Mouse (Mus musculus) heart, postnatal 4 days (tissue): ENCODE results near the gene Lrp5. TPM values are rescaled to one million over a fixed set of nuclear protein-coding genes. Genes with fewer than 3 reads are reported as not detected.
"Not testable (repeated sequence)": the region's sequence is repeated elsewhere in the genome, so short reads cannot be mapped to it uniquely, and the experiment has no call there.

Experiments used
- DNase-seq: peaks from one replicate; pipeline ENCODE4 v3.0.0; 2021
- total RNA-seq, 2 experiments: library from RNA; stranded (reverse); gene quantifications; 2 replicates each; pipeline ENCODE4 v1.2.3; 2021

The Lrp5 gene
- total RNA-seq, 2 experiments from 2014 or later, result 43.1 to 46.0 TPM

DNA sequence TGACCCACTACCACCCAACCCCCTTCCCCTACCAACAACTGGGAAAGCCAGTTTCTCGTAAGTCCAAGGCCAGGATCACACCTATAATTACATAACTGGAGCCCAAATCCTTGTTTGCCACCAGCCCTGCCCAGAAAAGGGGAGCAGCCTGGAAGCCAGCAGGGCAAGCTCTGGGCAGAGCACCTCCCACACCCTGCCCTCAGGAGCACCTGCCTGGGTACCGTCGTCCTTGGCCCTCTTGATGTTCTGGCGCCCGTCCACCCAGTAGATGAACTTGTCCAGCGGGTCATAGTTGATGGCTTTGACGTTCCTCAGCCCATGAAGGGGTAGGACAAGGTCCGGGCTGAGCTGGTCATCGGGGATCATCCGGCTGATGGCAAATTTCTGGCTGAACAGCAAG, 76.5 kb downstream of the Lrp5 start:
- DNase-seq, result no peak

DNA sequence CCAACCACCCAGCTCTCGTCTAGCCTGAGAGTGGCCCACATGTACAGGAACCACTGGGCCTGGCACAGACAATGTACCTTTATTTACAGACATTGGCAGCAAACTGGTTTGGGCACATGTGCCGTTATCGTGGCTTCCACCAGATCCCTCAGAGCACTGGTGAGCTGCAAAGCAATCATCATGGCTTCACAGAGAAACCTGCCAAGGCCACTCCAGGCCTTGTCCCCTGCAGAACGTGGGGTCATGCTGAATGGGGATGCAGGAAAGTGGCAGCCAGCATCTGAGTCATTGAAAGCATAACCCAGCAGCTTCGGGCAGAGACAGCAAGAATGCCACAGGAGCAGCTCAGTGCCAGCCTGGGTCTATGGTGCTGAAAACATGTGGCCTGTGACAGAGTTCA, 92.0 kb downstream of the Lrp5 start:
- no peak for DNase-seq

DNA sequence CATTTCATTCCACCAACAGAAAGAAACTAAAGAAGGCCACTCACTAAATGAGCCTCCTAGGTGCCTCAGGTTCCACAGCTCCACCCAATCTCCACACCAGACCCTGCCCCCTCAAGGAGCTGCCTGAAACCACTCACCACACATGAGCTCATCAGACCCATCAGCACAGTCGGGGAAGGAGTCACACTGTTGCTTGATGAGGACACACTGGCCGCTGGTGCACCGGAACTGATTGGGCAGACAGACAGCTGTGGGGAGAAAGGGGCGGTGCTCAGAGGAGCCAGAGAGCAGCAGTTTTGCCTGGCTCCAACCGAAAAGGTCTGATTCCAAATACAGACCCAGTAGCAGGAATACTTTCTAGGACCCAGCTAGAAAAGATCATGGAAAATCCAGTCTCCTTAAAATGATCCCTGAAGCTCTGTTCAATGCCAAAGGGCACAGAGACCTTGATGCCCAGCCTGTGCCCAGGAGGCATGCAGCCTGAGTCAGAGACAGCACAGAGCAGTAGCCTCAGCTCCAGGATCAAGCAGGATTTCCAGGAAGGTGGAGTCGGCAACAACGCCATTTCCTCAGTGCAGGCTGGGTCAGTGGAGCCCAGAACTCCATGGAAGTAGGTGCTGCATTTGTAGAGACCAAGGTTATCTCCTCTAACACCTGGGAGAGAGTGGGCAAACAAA, 92.8 kb downstream of the Lrp5 start:
- DNase-seq, result no peak

DNA sequence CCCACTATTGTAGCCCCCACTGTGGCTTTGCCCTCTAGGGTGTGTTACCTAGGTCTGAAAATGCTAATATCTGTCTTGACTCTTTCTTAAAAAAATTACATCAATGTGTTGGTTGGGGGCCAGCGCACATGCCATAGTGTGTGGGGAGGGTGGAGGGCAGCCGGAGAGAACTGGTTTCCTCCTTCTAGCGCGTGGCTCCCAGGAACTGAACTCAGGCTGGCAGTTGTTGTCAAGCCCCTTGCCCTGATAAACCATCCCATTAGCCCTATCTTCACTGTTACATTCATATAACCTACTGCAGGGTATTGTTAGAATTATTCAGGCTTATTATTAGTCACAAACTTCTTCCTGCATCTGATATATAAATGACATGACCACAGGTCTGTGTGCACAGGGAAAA, 96.4 kb downstream of the Lrp5 start:
- DNase-seq, result no peak

DNA sequence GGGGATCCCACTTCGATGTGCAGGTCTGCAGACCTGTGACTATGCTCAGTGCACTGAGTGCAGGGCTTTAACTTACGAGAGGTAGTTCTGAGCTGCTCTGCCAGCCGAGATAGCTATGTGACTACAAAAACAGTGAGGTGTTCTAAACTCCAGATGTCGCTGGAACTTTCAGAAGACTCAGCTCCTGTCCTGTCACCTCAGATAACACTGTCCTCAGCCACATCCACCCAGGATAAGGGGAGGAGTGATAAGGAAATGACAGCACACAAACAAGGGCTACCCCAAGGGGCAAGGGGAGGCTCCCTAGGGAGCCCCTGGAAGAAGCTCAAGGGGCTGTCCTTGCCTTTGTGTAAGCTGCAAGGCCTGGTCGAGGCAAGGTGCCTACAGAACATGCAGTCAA, 96.8 kb downstream of the Lrp5 start:
- DNase-seq, result no peak

DNA sequence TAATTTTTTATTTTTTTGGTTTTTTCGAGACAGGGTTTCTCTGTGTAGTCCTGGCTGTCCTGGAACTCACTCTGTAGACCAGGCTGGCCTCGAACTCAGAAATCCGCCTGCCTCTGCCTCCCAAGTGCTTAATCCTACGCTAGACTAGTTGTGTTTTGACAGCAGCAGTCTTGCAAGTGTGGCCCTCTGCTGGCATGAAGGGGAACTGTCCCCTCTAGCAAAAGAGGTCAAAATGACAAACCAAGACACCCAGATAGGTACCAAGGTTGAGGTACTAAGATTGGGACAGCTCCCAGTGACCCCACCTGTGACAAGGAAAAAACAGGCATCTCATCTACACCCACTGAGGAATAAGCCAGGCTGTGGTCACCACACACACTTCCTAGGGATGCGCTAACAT, 98.6 kb downstream of the Lrp5 start:
- DNase-seq, result not testable (repeated sequence)

DNA sequence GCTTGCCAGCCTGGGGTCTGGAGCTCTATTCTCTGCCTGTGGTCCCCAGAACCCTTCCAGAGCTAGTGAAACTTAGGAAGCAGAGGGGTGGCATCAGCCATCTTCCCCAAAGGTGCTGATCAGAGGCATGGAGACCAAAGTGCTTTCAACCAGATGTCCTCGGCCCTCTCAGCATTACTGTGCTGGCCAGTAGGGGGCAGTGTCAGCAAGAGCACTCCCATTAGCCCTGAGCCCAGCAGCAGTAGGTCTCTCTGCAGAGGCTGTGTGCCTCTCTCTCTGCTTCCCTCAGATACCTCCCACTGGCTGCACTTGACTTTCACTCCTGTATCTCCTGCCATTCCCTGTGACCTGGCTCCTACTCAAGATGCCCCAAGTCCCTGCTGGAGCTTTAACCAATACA, 99.8 kb downstream of the Lrp5 start:
- peak; percentile 68 for DNase-seq

DNA sequence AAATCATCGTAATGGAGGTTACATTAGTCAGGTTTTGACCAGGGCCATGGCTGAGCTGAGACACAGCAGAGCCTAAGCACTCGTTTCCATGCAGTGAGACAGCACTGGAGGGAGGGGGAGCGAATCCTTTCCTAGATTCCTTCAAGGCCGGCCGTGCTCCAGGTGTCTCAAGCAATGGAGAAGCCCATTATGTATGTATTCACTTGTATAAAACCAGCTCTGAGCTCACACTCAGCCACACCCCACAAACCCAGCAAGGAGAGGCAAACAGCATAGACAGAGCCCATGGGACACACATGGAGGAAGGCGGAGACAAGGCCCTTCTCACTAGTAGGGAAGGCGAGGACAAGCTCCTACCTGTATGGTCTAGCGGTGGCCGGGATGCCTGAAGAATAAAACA, 100.3 kb downstream of the Lrp5 start:
- no peak for DNase-seq

DNA sequence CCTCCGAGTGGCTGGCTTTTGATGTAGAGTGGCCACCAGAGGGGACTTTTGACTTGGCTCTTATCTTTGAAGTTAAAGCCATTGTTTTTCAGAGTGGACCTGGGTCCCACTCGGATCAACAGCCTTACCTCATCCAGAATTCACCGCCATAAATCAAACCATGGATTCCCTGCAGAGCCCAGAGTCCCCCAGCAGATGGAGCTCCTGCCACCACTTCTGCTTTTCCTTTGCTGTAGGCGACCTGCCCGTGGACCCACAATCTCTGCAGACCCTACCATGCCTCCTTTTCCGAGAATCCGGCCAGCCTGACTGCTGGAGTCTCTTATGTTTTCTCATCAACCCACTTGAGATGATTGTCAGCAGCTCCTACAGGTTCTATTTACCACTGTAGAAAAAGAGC, 105.0 kb downstream of the Lrp5 start:
- peak; percentile 70 for DNase-seq

DNA sequence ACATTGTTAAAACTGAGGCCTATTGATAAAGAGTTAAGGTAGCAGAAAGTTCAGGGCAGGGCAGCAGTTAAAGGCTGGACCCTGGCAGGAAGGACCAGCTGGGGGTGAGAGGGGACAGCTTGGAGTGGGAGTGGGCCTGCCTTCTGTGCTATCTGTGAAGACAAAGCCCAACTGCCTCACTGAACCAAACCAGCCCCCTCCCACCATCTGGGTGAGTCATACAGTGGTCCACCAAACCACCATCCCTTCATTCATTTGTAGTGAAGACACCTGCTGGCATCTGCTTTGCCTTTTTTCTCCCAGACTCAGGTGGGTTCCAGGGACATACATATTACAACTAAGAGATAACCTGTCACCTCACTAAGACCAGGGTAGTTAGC, 108.5 kb downstream of the Lrp5 start:
- no peak for DNase-seq

DNA sequence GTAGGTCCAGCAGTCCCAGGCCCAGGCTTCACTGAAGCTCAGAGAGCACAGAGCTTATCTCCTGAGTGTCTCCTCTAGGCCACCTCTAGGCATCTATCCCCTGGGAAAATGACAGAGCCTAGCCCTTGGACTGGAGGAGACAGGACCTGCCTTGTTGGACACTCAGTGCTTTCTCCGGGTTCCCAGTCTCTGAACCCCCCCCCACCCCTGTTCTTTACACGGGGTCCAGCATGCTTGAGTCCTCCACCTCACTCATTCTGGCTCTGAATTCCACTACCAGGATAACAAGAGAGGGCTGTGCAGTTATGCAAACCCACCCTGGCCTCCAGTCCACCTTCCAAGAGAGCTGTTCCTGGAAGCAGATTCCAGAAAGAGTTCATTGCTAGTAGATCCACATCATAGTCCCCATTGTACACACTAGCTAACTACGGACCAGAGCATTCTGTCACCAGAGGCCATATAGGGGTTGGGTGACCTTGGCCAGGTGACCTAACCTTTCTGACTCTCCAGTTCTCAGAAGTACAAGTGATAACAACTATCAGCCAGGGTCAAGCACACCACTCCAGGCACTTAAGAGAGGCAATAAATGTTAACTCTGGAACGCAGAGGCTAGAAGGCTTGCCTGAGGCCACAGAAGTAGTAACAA, 109.0 kb downstream of the Lrp5 start:
- no peak for DNase-seq

DNA sequence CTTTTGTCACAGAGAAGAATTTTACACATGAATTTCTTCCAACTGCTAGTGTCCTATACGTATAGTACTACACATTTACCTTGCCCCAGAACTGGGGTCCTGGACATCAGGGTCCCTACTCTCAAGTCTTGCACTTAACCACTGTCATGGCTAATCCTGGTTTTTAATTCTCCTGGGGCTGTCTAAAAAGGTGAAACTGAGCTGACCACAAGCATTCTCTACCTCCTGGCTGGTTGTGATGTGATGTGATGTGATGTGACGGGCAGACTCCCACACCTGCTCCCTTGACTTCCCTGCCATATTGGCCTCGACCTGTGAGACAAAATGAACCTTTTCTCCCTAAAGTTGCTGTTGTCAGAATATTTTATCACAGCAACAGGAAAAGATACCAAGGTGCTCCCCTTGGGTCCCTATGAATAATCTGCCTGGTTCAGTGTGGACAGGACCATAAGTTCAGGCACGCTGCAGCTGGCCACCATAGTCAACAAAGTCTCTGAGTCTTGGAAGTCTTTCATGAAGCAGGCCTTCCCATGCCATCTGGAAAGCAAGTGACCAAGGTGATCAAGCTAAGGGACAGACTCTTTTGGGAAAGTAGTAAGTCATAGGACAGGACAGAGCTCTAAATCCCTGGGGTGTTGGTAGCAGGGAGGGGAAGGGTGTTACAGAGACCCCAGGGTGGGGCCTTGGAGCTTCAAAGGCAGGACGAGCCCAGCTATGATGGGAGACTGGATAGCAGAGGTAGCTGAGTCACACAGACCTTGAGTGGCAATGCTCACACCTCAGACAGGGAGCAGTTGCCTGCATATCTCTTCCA, 109.7 kb downstream of the Lrp5 start:
- DNase-seq, result no peak

DNA sequence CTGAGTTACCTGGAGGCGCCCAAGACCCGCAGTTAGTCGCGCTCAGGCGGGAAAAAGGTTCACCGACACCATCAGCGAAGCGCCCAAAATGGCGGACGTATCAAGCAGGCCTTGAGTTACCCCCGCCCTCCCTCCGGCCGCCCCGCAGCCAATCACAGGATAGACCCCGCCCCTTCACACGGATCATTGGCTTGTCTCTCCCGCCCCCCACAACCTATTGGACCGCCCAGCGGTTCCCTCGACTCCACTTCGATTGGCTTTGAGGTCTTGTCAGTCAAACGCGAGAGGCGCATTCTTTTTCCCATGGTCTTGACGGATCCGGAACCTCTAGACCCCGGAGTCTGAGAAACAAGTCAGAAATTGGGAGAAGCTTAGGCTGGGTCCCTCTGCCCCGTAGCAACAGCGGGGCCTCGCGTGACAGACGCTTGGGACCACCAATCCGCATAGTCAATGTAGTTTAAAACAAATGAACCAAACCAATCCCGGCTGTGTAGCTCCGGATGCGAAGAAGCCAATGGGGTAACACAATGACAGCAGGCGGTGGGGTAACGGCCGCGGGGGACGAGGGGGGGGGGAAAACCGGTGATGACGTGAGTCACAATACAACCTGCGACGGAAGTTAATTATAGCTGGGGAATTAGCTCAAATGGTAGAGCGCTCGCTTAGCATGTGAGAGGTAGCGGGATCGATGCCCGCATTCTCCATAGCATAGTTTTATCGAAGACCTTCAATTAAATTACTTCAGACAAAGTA, 110.6 kb downstream of the Lrp5 start, which contains the start of gene Ppp6r3:
Gene Ppp6r3, minus strand, starts transcription at position 118 of the 753 bp plus-strand sequence.
- peak; percentile 98 for DNase-seq

DNA sequence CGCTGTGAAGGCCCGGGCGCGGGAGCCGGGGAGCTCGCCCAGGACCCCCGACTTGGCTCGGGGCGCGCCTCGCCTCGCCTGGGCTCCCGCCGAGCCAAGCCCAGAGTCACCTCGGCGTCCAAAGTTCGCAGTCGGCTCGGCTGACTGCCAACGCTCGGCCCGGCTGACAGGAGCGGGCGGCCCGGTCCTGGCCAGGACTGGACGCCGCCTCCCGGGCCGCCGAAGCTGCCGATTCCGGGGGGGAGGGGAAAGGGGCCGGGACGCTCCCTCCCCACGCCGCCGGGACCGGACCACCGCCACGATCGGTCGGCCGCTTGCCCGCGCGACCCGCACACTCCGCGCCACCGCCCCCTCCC, 111.1 kb downstream of the Lrp5 start:
- DNase-seq, result peak; percentile 86

DNA sequence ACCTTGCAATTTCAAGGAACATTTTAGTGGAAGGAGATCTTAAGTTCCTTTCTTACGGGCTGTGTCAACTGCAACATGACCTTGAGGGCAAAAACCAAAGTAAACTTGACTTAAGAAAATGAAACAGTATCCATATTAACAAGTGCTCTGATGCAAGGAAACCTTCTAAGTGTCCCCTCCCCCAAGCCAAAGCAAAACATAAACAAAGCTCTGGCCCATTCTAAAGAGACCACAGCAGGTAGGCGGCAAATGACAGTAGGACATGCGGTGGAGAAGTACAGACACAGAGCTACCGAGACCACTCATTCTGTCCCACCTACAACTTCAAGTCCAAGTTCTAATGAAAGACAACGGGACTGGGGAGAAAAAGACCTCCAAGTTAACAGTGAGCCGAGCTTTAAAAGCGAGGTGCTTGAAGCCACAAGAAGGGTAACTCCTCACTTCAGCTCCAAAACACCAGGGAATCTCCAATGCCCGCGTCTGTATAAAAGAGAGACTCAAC, 111.7 kb downstream of the Lrp5 start:
- no peak for DNase-seq

DNA sequence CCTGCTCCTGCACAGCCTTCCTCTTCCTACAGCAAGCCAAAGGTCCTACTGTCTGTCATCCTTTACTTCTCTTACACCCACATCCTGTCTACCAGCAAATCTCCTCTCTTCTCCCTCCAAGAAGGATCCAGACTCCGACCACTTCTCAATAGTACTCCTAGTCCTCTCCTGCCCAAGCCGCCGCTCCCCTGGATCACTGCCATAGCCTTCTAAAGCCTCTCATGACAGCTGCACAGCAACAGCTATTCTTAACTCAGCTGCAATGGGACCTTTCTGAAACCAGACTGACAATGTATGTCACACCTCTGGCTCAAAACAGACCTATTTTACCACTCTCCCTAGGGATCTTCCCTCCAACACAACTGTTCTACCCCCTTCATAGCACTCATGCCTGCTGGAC, 122.1 kb downstream of the Lrp5 start:
- peak; percentile 80 for DNase-seq

DNA sequence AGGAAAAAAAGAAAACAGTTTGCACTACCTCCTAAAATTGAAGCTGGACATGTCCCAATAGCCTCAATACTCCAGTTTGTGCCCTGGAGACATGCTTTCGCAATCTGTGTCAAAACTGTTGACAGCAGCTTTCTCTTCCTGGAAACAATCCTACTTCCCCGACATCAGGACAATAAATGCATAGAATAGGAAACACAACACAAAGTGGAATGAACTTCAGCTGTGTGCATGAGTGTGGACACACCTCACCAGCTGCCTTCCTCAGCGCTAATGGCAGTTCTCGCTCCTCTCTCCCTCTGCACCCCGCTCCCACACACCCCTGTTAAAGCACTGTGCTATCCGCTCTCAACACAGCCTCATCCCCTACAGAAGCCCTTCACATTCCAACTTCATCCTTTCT, 123.6 kb downstream of the Lrp5 start:
- no peak for DNase-seq

DNA sequence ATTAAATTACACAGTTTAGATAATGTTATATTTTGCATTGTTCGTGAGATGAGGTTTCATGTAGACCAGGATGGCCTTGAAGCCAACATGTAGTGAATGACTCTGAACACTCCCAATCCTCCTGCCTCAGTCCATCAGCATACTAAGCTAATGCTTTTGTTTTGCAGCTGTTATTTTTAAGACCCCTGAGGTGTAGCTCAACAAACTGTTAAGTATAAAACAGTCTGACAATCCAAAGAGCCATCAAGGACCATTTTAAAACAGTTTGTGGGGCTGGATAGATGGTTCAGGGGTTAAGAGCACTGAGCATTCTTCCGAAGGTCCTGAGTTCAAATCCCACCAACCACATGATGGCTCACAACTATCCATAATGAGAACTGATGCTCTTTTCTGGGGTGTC, 124.1 kb downstream of the Lrp5 start:
- DNase-seq, result no peak

DNA sequence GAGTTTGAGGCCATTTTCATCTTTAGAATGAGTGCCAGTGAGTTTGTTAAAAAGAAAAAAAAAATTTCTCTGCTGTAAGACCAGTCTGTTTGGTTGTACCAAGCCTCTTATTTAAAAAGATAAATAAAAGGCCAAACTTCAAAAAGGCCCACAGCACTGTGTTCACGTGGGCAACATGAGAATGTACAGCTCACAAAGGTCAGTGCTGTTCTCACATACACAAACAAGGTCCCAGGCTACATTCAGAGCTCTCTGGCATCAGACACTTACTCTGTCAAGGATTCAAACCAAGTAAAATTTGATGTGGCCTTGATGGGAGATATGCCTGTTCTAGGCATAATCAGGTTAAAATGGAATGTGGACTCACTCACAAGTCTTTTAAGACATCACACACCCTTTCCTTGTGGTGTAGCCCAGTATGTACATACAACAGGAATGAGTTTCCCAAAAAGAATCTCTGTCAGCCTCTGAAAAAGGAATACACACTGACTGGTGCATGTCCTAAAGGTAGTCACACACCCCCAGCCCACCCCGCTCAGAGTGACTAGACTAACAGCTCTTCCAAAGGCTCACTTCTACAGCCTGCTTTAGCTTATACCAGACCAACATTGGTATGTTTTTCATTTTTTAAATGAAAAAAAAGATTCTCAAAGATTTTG, 130.1 kb downstream of the Lrp5 start:
- no peak for DNase-seq

DNA sequence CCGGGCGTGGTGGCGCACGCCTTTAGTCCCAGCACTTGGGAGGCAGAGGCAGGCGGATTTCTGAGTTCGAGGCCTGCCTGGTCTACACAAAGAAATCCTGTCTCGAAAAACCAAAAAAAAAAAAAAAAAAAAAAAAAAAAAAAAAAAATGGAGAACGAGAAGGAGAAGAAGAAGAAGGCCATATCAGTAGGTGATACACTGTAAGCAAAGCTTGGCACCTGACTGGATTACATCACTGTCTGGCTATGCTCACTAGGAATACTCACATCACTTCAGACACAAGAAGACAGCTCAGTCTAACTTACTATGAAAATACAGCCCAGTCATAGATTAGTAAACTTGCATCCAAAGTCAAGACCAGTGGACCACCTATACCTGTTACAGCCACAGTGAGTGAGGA, 131.6 kb downstream of the Lrp5 start:
- no peak for DNase-seq

DNA sequence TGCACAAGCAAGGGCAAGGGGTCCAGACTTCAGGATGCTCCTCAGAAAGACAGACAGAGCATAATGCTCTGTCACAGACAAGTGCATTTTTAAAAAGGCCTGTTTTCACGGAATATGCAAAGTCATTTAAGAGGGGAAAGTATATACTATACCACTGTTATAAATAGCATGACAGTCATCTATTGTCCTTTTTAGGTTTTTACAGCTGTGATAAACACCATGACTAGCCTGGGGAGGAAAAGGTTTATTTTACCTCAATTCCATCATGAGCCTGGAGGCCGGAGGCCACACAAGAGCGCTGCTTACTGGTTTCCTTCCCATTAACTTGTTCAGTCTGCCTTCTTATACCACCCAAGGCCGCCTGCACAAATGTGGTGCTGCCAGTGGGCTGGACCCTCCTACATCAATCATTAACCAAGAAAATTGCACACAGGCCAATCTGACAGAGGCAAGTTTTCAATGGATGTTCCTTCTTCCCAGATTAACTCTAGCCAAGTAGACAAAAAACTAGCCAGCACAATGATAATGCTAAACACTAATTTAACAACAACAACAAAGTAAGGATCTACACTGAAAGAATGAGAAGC, 134.7 kb downstream of the Lrp5 start:
- DNase-seq, result no peak

DNA sequence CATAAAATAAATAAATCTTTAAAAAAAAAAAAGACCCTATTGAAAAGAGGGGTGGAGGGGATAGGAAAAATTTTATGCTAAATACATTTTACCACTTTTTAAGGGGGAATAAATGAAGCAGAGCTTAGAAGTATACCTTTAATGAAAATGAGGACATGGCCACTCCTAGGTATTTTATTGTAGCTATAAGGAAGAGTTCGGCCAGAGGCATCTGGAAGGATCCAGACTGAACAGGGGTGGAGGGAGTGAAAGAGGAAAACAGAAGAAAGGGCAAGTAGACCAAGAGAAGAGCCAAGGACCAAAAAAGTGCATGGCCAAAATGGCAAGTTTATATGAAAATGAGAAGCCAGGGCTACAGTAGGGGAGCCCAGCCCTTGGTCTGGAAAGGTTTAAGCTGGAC, 136.3 kb downstream of the Lrp5 start:
- DNase-seq, result no peak
